Mouse (Mus musculus) layer of hippocampus, postnatal 25 days (tissue): ENCODE measurements around the gene Ints6l. TPM values are rescaled to one million over a fixed set of nuclear protein-coding genes. Genes with fewer than 3 reads are reported as not detected.

Experiments used
- DNase-seq, 2 experiments: peaks; one replicate each; pipeline ENCODE4 v3.0.0; 2022; ENCODE audit warnings: mixed read lengths in 2 of 2, low spot score in 1 of 2; ENCODE audit errors: extremely low spot score in 1 of 2
- total RNA-seq, 2 experiments: library from RNA; stranded (reverse); gene quantifications; 2 replicates each; pipeline ENCODE4 v1.2.3; 2021

Ints6l gene
- total RNA-seq, result 10 to 100 TPM; 26.4 to 39.0 TPM

GRCm38 (mm10) chrX:56454671-56455371 is at the start of gene Ints6l:
Gene Ints6l, plus strand, starts transcription at chrX:56454857.
- DNase-seq, result peak; percentile 53 to 62

GRCm38 (mm10) chrX:56405482-56405881 is 49.2 kb upstream of the Ints6l start:
- DNase-seq, result no peak

DNA sequence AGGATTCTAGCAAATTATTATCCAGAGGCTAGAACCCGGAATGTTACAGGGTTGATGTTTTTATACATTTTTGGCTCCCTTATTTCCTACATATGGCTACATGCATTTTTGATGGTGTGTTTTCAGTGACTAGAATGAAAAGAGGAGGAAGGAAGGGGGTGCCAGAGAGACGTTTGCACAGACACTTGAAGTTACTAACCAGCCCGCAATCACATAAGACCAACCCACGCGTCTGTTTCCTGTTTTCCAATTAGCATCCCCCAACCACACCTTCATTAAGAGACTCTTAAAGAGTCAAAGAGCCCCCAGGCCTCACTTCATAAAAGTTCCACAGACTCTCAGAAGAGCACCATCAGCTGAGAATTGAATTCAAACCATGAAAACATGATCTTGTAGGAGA is 48.5 kb upstream of the Ints6l start:
- no peak for DNase-seq

GRCm38 (mm10) chrX:56416277-56416676 is 38.4 kb upstream of the Ints6l start:
- DNase-seq, result no peak

- DNase-seq, result no peak
Observed at GRCm38 (mm10) chrX:56417541-56417940, 37.1 kb upstream of the Ints6l start.

DNA sequence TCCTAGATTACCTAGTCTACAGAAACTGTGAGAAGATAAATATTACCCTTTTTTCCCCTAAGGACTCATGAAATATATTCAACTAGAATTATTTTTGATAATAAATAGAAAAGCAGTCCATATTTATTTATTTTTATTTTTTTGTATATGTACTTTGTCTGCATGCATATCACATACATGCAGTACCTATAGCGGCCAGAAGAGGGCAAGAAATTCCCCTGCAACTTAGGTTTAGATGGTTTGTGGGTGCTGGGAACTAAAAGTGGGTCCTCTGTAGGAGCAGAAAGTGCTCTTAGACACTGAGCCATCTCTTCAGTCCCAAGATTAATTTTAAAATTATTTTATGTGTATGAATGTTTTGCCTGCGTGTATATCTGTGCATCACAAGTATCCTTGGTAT is 24.1 kb upstream of the Ints6l start:
- no peak for DNase-seq

- DNase-seq, result no peak
Observed at GRCm38 (mm10) chrX:56435758-56436283, 18.8 kb upstream of the Ints6l start.

DNA sequence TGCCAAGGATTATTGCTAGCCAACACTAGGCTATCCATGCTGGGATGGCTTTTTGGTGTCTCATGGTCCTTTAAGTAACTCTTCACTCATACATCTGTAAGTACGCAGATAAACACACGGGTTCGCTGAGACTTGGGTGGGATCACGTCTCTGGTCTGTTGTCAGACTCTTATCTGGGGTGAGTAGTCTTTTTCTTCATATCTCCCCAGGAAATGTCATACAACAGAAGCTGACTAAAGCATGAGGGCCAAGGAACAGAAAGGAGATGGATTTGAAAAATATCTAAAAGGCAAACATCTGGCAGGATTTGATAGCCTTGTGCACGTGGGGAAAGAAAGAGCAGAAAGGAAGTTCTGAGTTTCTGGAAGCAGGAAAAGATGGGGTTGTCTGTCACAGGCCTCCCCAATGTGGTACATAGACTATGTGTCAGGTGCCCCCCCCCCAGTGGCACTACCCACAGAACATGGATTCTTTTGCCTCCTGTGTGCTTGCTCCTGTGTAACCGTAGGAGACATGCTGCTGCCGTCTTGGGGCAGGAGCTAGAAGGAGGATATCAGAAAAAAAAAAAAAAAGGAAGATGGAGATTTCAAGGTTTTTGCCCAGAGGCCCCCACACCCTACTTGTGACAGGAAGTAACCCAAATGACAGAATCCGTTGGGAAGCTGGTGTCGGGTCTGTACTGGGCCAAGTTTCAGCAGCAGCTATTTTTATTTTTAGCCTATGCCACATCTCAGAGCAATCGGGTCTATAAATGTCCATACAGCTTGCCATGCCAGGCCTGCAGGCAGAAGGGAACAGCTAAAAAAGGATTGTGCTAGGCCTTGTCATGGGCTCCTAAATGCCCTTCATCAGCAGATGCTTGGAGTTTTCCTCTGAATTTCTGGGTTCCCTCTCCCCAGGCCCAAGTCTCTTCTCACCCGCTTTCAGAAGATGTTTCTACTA is 7.9 kb upstream of the Ints6l start:
- DNase-seq, result no peak

- DNase-seq, result no peak
Observed at GRCm38 (mm10) chrX:56447524-56448015, 7.1 kb upstream of the Ints6l start, which contains the start of gene Gm2174. Gene Gm2174, plus strand, starts transcription at chrX:56447965.

DNA sequence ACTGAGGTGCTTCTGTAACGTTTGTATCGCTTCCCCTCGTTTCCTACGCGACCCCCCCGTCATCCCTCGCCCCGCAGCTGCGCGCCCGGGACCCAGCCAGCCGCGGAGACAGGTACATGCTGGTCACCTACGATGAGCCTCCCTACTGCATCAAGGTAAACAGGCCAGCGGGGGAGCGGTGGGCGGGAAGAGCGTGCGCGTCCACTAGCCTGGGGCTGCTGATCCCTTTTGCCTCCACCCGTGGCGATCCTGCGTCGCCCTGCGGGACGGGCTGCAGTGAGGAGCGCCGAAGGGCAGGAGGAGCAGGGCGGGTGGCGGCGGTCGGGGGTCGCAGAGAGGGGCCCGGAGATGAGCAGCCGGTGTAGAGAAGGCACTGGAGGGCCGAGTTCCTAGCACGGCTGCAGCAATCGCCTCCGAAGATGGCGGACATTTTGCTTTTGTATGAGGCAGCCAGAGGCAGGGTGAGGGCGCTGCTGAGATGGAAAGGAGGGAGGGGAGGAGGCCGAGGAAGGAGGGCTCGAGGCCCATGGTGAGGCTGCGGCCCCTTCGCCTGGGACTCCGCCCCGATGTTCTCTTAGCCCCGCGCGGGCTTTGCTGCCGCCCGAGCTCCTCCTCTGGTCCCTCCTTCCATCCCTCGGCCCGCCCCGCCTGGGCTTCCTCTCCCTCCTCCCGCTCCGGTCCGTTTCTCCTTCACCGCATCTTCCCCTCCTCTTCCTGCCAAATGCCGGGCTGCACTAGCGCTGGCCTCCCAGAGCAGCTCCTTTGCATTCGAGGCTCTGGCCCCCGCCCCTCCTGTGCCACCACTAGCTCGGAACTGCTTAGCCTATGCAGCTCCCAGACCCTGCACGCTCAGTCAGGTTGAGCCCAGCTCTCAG is 952 bp downstream of the Ints6l start:
- DNase-seq, result peak; percentile 65 to 72

DNA sequence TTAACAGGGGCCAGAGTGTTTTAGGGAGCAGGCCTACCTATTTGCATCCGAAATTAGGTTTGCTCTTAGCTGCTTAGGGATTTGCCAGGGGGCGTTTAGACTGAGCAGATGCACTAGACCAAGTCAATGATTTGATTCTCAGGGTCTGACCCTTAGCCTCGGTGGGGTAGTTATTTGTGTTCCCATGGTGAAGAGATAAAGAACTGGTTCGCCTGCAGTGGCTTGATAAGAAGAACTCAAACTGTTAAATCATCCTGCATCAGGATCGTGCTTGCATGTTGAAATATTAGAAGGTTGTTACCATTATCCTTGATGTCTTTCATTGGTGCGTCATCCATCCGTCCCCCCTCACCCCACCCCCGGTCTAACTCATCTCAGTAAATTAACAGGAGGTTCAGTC is 1.7 kb downstream of the Ints6l start:
- no peak for DNase-seq

DNA sequence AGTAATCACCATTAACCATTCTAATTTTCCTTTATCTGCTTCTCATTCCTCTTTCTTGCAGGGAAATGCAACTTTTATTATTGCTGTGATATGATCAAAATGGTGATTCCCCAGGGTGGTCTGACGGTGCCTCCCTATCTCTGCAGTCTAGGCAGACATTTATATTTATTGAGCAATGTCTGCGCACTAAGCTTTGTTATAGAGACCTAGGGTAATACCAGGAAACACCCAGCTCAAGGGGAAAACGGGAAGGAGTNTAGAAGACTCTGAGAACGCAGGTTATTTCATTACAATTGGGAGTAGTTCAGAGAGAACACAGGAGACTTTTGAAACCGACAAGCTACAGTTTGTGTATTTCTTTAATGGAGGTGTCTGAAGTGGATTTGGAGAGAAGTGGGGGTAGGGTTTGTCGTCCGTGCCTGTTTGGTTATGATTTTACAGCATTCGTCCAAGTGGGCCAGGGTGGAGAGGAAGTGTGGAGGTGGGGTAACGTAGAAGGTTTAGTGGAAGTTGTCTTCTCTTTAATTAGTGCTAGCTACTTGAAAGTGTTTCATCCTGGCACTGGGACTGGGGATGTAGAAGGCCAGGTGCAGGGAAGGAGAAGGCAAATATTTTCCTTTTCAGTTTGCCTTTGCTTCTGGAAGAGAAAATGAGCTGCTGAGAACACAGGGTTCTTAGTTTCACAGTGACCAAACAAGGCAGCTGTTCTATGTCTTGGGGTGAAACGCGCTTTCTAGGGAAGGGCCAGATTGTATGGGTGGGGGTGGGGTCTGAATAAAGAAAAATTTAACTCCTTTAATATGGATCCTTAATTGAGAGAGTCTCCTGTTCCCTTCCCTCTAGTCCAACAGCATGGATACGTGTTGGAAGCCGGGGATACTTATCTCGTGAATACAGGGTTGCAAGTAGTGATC is 7.6 kb downstream of the Ints6l start:
- DNase-seq, result no peak

DNA sequence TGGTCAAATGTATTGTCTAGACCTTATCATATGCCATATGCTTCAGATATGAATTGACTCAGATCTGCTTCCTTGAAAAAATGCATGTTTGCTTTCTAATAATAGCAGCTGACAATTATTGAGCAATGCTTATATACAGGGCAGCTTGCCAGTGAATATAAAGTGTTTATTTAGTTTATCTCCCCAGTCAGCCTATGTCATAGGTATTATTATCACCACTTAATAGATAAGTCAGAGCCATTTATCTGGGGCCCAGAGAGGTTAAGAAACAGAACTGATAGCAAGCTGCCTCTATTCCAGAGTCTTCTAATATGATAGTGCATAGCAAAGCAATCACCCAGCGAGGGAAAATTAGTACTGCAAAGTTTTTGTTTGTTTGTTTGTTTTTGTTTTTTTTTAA is 10.2 kb downstream of the Ints6l start:
- DNase-seq, result no peak

DNA sequence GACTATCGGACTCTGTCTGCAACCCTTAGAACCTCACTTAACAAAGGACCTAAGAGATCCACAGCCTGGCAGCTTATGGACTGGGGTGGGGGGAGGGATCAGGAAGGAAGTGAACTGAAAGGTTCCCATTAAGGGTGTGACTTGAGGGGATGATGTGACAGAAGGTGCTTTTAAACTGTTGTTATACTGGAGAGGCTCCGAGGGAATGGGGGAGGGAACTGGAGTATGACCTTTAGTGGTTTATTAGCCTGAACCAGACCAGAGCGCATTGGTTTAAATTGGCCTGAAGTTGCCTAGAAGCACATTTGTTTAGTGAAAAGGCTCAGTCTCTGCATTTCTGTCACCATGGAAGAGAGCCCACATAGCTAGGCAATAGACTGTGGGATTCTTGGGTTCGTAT is 13.0 kb downstream of the Ints6l start:
- no peak for DNase-seq

GRCm38 (mm10) chrX:56468422-56468821 is 13.8 kb downstream of the Ints6l start:
- no peak for DNase-seq

GRCm38 (mm10) chrX:56474035-56474434 is 19.4 kb downstream of the Ints6l start:
- no peak for DNase-seq

DNA sequence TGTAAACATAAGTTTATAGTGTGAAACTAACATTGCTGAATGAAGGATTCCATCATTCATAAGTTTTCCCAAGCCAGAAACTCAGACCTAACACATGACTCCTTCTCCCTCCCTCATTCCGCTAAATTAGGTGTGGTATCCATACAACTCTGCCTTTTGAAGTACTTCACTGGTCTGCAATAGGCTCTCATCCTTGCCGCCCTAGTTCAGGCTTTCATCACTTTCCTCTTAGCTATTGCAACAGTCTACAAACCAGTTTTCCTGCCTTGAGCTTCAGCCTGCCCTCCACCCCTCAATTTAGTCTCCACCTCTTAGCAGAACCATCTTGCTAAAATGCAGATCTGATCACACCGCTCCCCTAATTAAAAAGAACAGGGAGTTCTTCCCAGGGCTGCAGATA is 22.9 kb downstream of the Ints6l start:
- no peak for DNase-seq

- no peak for DNase-seq
Observed at GRCm38 (mm10) chrX:56481906-56482305, 27.2 kb downstream of the Ints6l start.

DNA sequence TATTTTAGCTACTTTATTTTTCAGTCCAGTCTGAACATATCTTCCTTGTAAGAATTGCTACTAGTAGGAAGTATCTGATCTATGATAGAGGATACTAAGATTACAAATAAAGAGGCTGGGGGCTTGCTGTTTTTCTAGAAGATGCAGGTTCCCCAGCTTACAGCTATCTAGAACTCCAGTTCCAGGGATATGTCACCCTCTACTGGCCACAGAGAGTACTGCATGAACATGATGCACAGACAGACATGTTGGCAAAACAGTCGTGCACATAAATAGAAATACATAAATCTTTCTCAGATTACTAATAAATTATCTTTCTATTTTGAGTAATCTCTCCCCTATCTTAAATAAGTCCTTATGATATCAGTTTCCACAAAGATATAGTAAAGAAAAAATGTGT is 35.1 kb downstream of the Ints6l start:
- peak; percentile 47 to 87 for DNase-seq
